Mouse (Mus musculus) thymus, adult 2 months (tissue): ENCODE results near the gene Napepld.

ENCODE experiments used
- CTCF ChIP-seq: fragments of 200-500 bp; IDR thresholded peaks from 2 replicates; pipeline ENCODE4 v1.5.1; 2012; ENCODE audit warnings: mild to moderate bottlenecking, control low read depth, low read length, moderate library complexity, borderline replicate concordance; ENCODE audit not compliant: control insufficient read depth, poor library complexity, insufficient read depth; ENCODE audit errors: extremely low read depth
- POLR2A ChIP-seq: fragments of 200-500 bp; IDR thresholded peaks from 2 replicates; pipeline ENCODE4 v1.6.1; 2012; ENCODE audit warnings: mild to moderate bottlenecking, low read length, control low read depth, moderate library complexity; ENCODE audit not compliant: control insufficient read depth, poor library complexity, insufficient read depth; ENCODE audit errors: extremely low read depth

- no peak; the same call in 1 of the 2 replicates for TF ChIP-seq POLR2A
- TF ChIP-seq CTCF = peak; percentile 43; the same call in 1 of the 2 replicates
These were observed 55.1 kb downstream of the Napepld start for GRCm38 (mm10) chr5:21646133-21646491.
